ENCODE assay signal across 16 mouse cellular contexts in genomic region chr8:102499091-102499490, GRCm38 (mm10).
A peak's percentile ranks its signal among the peaks of the same experiment; 100 is the strongest.
DNase-seq lines count a peak whose midpoint lies in the region; ATAC-seq lines count a peak whose summit lies in the region.
"Had no signal": no experiment of that assay in that cellular context is flagged by ENCODE, and none has a peak within 500 bp of the region (broad histone marks: within the 10 kb centered on the region; RNA-seq: fewer than 3 reads in every experiment).

No protein-coding gene starts in this region.

- H3K4me3 ChIP-seq in kidney, embryonic 16.5 days (ENCODE audit: low read length) = no peak overlapping the region
- H3K4me3 ChIP-seq in limb, embryonic 12.5 days (replicated peaks) = no peak overlapping the region
- H3K4me3 ChIP-seq: liver, embryonic 13.5 days; midbrain, embryonic 13.5 days had no signal

- no peak overlapping the region for H3K9ac ChIP-seq in kidney, embryonic 16.5 days (replicated peaks; ENCODE audit: low read length)
- H3K9ac ChIP-seq in limb, embryonic 12.5 days (replicated peaks) = no peak overlapping the region
- H3K9ac ChIP-seq: liver, embryonic 13.5 days; midbrain, embryonic 13.5 days had no signal

- DNase-seq in kidney, postnatal 25 days = no peak
- DNase-seq in Muller cell, postnatal 12 days (ENCODE audit: inconsistent ontology term) = peak; percentile 94
- peak; percentile 17 for DNase-seq in embryo, embryonic 11.5 days (ENCODE audit: low read depth, low spot score)
- no peak for DNase-seq in lung, postnatal 14 days
- DNase-seq in adrenal gland, adult (ENCODE audit: inconsistent age in 2 of 2, low spot score in 1 of 2) = no peak
- DNase-seq: adrenal gland, postnatal 36 days; cerebellum, adult 11 months; liver, embryonic 13.5 days; lung, postnatal 10 days; spleen, adult 18-20 months; thymus, postnatal 4 days had no signal

- H3K4me2 ChIP-seq in kidney, embryonic 16.5 days (replicated peaks; ENCODE audit: low read depth, low read length) = no peak overlapping the region
- no peak overlapping the region for H3K4me2 ChIP-seq in limb, embryonic 12.5 days
- H3K4me2 ChIP-seq: liver, embryonic 13.5 days; midbrain, embryonic 13.5 days had no signal

- no peaks in the 10 kb centered on the region for H3K27me3 ChIP-seq in kidney, embryonic 16.5 days (ENCODE audit: insufficient read depth, low read length)
- H3K27me3 ChIP-seq in limb, embryonic 12.5 days = no peaks in the 10 kb centered on the region
- H3K27me3 ChIP-seq: liver, embryonic 13.5 days; midbrain, embryonic 13.5 days had no signal

- H3K9me3 ChIP-seq in kidney, embryonic 16.5 days (ENCODE audit: low read length) = no peaks in the 10 kb centered on the region
- H3K9me3 ChIP-seq in limb, embryonic 12.5 days = no peaks in the 10 kb centered on the region
- H3K9me3 ChIP-seq: liver, embryonic 13.5 days; midbrain, embryonic 13.5 days had no signal

- ATAC-seq in kidney, embryonic 16.5 days (ENCODE audit: low FRiP score, low TSS enrichment) = no peak
- peak; percentile 80 for ATAC-seq in limb, embryonic 12.5 days (ENCODE audit: insufficient number of reproducible peaks, insufficient read depth, low FRiP score, low TSS enrichment, low read depth)
- no peak for ATAC-seq in megakaryocyte progenitor cell, adult 5-6 weeks (replicated peaks; ENCODE audit: poor library complexity)
- ATAC-seq: hindbrain, postnatal 0 days; midbrain, embryonic 13.5 days had no signal

- H3K4me1 ChIP-seq in kidney, embryonic 16.5 days (ENCODE audit: insufficient read depth, low read length) = peaks cover 9% of the 10 kb centered on the region; the same call in 1 of the 2 replicates
- H3K4me1 ChIP-seq in limb, embryonic 12.5 days (replicated peaks) = peaks cover 17% of the 10 kb centered on the region
- H3K4me1 ChIP-seq: liver, embryonic 13.5 days; midbrain, embryonic 13.5 days had no signal

- 57% methylated on average over 4 of the region's 4 CpGs for WGBS in kidney, embryonic 16.5 days
- WGBS in limb, embryonic 12.5 days = 22% methylated on average over 4 of the region's 4 CpGs

- H3K27ac ChIP-seq in kidney, embryonic 16.5 days (ENCODE audit: low read length) = 0 out of 2 replicates have a peak overlapping the region, but pooled peaks have one; percentile 38
- H3K27ac ChIP-seq in limb, embryonic 12.5 days = peak overlapping the region; percentile 62; the same call in 1 of the 2 replicates
- H3K27ac ChIP-seq: hindbrain, postnatal 0 days; liver, embryonic 13.5 days; midbrain, embryonic 13.5 days had no signal

- H3K36me3 ChIP-seq in kidney, embryonic 16.5 days (ENCODE audit: insufficient read depth, low read length) = no peaks in the 10 kb centered on the region
- no peaks in the 10 kb centered on the region for H3K36me3 ChIP-seq in limb, embryonic 12.5 days
- H3K36me3 ChIP-seq: liver, embryonic 13.5 days; midbrain, embryonic 13.5 days had no signal

Comparison
In these comparisons a context has a peak if more than half of its experiments do, and no peak if none do; other contexts are left out.
1. DNase-seq: peak in Muller cell, postnatal 12 days (single experiment) and embryo, embryonic 11.5 days (single experiment); none in kidney, postnatal 25 days (0 of 2), lung, postnatal 14 days (single experiment) and adrenal gland, adult (0 of 2).